Mouse (Mus musculus) neutrophil, adult 65 days (primary cell): ENCODE data around the gene Zfp512. TPM values are rescaled to one million over a fixed set of nuclear protein-coding genes. Genes with fewer than 3 reads are reported as not detected.

ENCODE experiments used
- total RNA-seq: library from RNA; stranded (reverse); gene quantifications from 2 replicates; pipeline ENCODE4 v1.2.4, GENCODE M21; 2023

The Zfp512 gene
- 13.6 and 15.4 TPM in 2 replicates for total RNA-seq

DNA sequence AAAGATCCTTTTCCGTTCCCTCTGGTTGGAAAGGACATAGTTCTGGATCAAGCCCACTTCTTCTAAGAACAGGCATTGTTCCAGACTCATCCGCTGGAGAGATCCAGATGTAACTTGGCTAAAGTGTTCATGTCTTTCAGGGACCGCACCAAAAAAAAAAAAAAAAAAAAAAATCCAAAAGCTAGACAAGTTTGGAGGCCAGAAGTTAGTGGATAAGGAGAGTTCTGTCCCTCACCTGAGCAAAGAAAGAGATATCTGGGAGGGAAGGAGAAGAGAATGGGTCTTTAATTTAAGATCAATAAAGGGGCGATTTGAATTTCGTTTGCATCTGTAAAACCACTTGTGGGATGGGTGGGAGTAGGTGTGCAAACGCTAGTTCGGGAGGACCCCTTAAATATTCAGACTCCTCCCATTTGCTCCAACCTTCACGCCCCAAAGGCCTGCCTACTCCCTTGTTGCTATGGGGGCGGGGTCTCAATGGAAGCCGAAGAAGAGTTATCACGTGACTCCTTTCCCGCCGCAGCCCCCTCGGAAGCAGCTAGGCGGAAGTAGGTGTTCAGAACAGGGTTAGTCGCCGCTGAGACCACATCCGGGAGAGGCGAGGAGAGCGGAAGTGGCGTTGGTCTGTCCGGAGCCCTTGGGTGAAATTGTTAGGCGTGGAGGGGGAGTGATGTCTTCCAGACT is at the start of gene Zfp512:
Gene Zfp512, plus strand, starts transcription at position 554 of the 684 bp plus-strand sequence.

GRCm38 (mm10) chr5:31485440-31485839 is 33.2 kb downstream of the Zfp512 start, which contains the start of gene 4930548H24Rik:
Gene 4930548H24Rik (plus strand): TSS chr5:31485740.

DNA sequence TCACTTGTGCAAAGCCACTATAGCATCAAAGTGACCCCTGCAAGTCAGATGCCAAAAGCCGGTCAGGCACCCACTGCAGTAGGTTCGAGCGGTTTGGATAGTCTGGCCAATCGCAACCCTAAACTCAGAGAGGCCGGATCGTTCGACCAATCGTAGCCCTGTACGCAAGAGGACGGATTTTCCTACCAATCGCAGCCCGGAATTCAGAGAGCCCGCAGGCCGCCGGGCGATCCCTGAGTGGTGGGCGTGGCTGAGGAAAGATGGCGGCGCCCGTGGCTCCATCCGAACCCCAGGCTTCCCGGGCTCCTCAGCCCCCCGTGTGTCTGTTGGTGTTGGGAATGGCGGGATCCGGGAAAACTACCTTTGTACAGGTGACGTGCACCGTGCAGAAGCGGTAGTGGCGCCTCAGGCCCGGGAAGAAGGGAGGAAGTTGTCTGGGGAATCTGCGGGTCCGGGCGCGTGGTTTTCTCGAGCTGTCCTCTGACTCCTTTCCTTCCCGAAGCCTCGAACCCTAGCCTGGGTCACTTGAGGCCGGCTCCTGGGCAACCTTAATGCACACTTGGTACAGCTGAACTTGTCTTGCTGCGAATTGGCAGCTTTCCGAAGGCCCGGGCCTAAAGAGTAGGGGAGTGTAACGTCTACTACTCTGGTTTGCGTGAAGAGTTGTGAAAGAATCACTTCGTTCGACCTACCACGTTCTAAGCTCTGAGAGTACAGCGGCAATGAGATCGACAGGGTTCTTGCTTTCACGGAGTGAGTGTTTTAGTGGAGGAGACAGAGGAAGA is 42.5 kb downstream of the Zfp512 start, which contains the start of gene Gpn1:
Gene Gpn1, plus strand, starts transcription at position 229 of the 785 bp plus-strand sequence.

DNA sequence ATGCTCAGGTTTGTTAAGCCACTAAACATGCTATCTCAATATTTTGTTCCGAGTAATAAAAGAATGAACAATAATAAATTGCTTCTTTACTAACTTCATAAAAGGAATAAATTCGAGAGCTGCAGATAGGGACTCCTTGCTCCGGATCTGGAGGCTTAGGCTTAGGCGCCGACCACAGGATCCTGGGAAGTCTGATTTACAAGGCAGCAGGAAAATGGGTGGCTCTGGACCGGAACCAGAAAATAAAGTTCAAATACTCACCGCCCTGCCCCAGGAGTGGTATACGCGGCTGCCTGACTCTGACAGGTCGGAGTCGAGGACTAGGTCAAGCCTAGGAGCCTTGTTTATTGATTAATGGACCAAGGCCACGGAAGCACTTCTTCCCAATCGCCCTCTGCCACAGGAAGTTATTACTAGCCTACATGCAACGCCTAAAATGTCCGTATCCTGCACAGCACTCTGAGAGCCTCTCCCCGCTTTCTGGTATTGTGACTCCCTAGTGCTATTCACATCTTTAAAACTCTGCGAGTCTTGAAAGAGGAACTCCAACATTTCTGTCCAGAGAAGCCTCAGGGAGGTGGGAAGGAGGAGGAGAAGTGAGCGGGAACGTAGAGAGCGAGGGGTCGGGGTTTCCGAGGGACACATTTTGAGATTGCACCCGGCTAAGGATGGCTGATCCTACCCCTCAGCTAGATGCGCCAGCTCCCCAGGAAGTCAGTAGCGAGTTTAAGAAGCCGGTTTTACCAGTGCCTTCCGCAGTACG is 74.3 kb downstream of the Zfp512 start, which contains the start of gene Slc4a1ap:
Gene Slc4a1ap, plus strand, starts transcription at position 642 of the 763 bp plus-strand sequence.

DNA sequence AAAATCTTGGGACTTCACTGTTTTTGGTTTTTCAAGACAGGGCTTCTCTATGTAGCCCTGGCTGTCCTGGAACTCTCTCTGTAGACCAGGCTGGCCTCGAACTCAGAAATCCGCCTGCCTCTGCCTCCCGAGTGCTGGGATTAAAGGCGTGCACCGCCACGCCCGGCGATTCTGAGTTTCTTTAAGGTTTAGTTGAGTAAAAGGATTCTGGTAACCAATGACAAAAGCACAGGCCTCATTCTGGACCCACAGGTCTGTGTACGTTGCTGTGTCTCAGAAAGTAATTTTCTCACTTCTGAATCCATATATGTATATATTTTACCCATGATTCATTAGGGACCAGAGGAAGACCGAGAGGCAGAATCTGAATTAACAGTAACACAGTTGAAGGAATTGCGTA is 75.5 kb downstream of the Zfp512 start, which contains the start of gene Supt7l:
Gene Supt7l, minus strand, starts transcription at position 101 of the 400 bp plus-strand sequence.

Other genes with a start within 250 kb of the Zfp512 start
- 69.4 and 76.5 TPM in 2 replicates for gene Ppm1g, start 231.7 kb upstream of the Zfp512 start, total RNA-seq
- gene Nrbp1, start 211.6 kb upstream of the Zfp512 start, total RNA-seq: 228 and 242 TPM in 2 replicates
- gene Gm9970, start 211.2 kb upstream of the Zfp512 start, total RNA-seq: 0.79 TPM in 1 of 2 replicates, not detected in the other
- gene Krtcap3, start 200.7 kb upstream of the Zfp512 start, total RNA-seq: 7.4 and 9.2 TPM in 2 replicates
- 4.3 and 7.5 TPM in 2 replicates for gene Ift172, start 161.3 kb upstream of the Zfp512 start, total RNA-seq
- gene Fndc4, start 156.4 kb upstream of the Zfp512 start, total RNA-seq: not detected in 2 replicates
- gene Gckr, start 155.0 kb upstream of the Zfp512 start, total RNA-seq: not detected in 2 replicates
- 0.36 and 0.51 TPM in 2 replicates for gene 4930548H24Rik, start 33.3 kb downstream of the Zfp512 start, total RNA-seq
- gene Gpn1, start 42.3 kb downstream of the Zfp512 start, total RNA-seq: 22.2 and 30.4 TPM in 2 replicates
- 26.7 and 40.1 TPM in 2 replicates for gene Slc4a1ap, start 74.6 kb downstream of the Zfp512 start, total RNA-seq
- 12.3 and 12.5 TPM in 2 replicates for gene Supt7l, start 75.4 kb downstream of the Zfp512 start, total RNA-seq
- gene Mrpl33, start 144.5 kb downstream of the Zfp512 start, total RNA-seq: 356 and 390 TPM in 2 replicates
- gene Rbks, start 245.2 kb downstream of the Zfp512 start, total RNA-seq: 10.9 and 12.7 TPM in 2 replicates
- gene Babam2, start 245.3 kb downstream of the Zfp512 start, total RNA-seq: 58.3 and 61.6 TPM in 2 replicates